In genomic region chr13:74759152-74759551, GRCm38 (mm10) we compare ENCODE assay signal across 19 mouse cellular contexts. TPM values are rescaled to one million over a fixed set of nuclear protein-coding genes. Genes with fewer than 3 reads are reported as not detected.
DNase-seq lines count a peak whose midpoint lies in the region; ATAC-seq lines count a peak whose summit lies in the region.
"Had no signal": no experiment of that assay in that cellular context is flagged by ENCODE, and none has a peak within 500 bp of the region (broad histone marks: within the 10 kb centered on the region; RNA-seq: fewer than 3 reads in every experiment).

No protein-coding gene starts in this region.

- DNase-seq in lung, postnatal 36 days: peak; percentile 44
- DNase-seq in lung, adult 18-20 months: no peak
- DNase-seq in kidney, adult 9 months: no peak
- DNase-seq in spleen, postnatal 14 days (ENCODE audit: low spot score in 2 of 2): no peak
- no peak for DNase-seq in adrenal gland, postnatal 25 days
- DNase-seq in thymus, postnatal 10 days (ENCODE audit: low spot score in 2 of 2): no peak
- DNase-seq: adrenal gland, postnatal 14 days; cerebellum, adult 2 months; cerebellum, postnatal 10 days; gastrocnemius, postnatal 10 days; heart, adult 2 months had no signal

- ATAC-seq in common myeloid progenitor, adult 5-6 weeks (replicated peaks; ENCODE audit: low read depth, poor library complexity, severe bottlenecking): peak; percentile 95
- ATAC-seq in megakaryocyte progenitor cell, adult 5-6 weeks (replicated peaks; ENCODE audit: poor library complexity): peak; percentile 100
- ATAC-seq: activated CD4-positive, CD25-positive, alpha-beta regulatory T cell, adult 4 months; CD4-positive, CD25-positive, alpha-beta regulatory T cell, adult 4 months; forebrain, embryonic 15.5 days; hindbrain, embryonic 16.5 days; inflammation-experienced regulatory T-cells, adult 6 months; Patski had no signal

RNA-seq across cellular contexts. Expression of gene Cast, which starts 49.5 kb away (rescaled TPM):
- 64.1 and 75.8 TPM in 2 replicates for total RNA-seq in common myeloid progenitor, adult 5-6 weeks (2017)
- 34.6 and 42.2 TPM in 2 replicates for total RNA-seq in megakaryocyte progenitor cell, adult 5-6 weeks (2015)
- total RNA-seq in megakaryocyte progenitor cell, adult 5-6 weeks (2017): 76.4 and 84.1 TPM in 2 replicates
- total RNA-seq in adrenal gland, postnatal 25 days (2021): 52.2 and 66.2 TPM in 2 replicates
